Mouse (Mus musculus) liver, adult 2 months (tissue): Measurements from ENCODE around the gene Fam131b.

Experiments used
- CTCF ChIP-seq: fragments of 200-500 bp; IDR thresholded peaks from 2 replicates; pipeline ENCODE4 v1.5.1; 2011; ENCODE audit warnings: low read depth, low read length, control low read depth
- POLR2A ChIP-seq: fragments of 200-500 bp; IDR thresholded peaks from 2 replicates; pipeline ENCODE4 v1.6.1; 2011; ENCODE audit warnings: low read length, control low read depth; ENCODE audit not compliant: insufficient read depth; ENCODE audit errors: extremely low read depth

DNA sequence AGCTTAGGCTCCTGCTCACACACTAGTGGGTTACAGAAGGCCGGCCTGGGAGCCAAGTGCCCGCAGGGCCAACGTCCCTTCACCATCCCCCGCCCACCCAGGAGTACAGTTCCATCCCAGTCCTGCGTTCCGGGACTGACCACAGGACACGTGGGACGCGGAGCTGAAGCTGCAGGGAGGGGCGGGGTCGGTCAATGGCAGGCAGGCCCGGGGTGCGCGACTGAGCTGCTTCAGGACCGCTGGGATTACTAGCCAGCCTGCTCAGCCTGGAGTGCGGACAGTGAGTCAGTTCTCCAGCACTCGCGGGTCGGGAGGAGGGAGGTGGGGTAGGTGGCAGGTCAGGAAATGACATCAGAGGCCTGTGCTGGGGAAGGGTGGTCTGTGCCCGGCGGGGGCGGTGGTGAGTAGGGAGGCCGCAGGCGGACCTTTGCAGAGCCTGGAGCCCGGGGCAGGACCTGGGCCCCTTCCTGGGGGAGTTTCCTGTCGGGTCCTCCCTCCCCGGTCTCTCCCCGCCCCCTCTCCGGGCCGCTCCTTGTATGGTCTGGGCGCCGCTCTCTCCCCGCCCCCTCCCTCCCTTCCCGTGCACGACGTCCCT is 25.1 kb upstream of the Fam131b start, which contains the start of gene Zyx:
- TF ChIP-seq POLR2A (0 out of 2 replicates have a peak, but pooled peaks have one; percentile 25), CTCF (0 out of 2 replicates have a peak, but pooled peaks have one; percentile 28)
